8 mouse cellular contexts compared by ENCODE assay signal in the genomic region with DNA sequence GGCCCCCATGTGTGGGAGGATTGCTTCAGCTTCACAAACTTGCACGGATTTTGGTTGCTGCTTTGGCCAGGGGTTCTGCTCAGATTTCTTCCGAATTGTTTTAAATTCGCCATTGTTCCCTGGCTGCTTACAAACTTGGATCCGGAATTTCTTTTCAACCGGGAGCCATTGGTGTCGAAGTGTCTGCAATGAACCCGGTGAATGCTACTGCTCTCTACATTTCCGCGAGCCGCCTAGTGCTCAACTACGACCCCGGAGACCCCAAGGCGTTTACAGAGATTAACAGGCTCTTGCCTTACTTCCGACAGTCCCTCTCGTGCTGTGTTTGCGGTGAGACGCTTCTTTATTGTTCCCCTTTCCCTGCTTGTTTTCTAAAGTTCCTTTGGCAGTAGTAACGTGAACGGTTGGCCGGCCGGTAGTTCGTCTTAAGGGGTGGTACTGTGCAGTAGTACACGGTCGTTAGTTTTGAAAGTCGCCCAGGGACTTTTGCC. TPM values are rescaled to one million over a fixed set of nuclear protein-coding genes. Genes with fewer than 3 reads are reported as not detected.
DNase-seq lines count a peak whose midpoint lies in the region; ATAC-seq and TF ChIP-seq lines count a peak whose summit lies in the region.

No protein-coding gene starts in this region.

- peak overlapping the region; percentile 97 for H3K4me3 ChIP-seq in bone marrow, adult 2 months (replicated peaks; ENCODE audit: control insufficient read depth, low read depth, low read length)
- peak overlapping the region; percentile 89 for H3K4me3 ChIP-seq in heart, embryonic 12.5 days
- peak overlapping the region; percentile 87 for H3K4me3 ChIP-seq in macrophage (ENCODE audit: inconsistent target)

- TF ChIP-seq POLR2A in bone marrow, adult 2 months (IDR thresholded peaks at IDR 0.05; ENCODE audit: borderline replicate concordance, control insufficient read depth, low read depth, low read length): no peak

- WGBS in bone marrow, adult 2 months: under 1% methylated on average over 25 of the region's 25 CpGs
- under 1% methylated on average over 25 of the region's 25 CpGs for WGBS in heart, embryonic 12.5 days
- WGBS in macrophage (ENCODE audit: missing documents): 0% methylated on average over 25 of the region's 25 CpGs

- peaks cover 4% of the 10 kb centered on the region for H3K4me1 ChIP-seq in bone marrow, adult 2 months (ENCODE audit: control insufficient read depth, insufficient read depth, low read length)
- H3K4me1 ChIP-seq in heart, embryonic 12.5 days (replicated peaks): peaks cover 27% of the 10 kb centered on the region

- peaks cover 54% of the 10 kb centered on the region for H3K79me2 ChIP-seq in macrophage (ENCODE audit: inconsistent target)

- H3K9me3 ChIP-seq in heart, embryonic 12.5 days (replicated peaks): no peaks in the 10 kb centered on the region

- peak overlapping the region; percentile 100 for H3K27ac ChIP-seq in bone marrow, adult 2 months (ENCODE audit: control insufficient read depth, insufficient read depth, low read depth, low read length, poor library complexity)
- peak overlapping the region; percentile 98 for H3K27ac ChIP-seq in heart, embryonic 12.5 days (ENCODE audit: poor library complexity, severe bottlenecking)
- H3K27ac ChIP-seq in macrophage: peak overlapping the region; percentile 80

- no peak for TF ChIP-seq CTCF in bone marrow, adult 2 months (IDR thresholded peaks at IDR 0.05; ENCODE audit: control insufficient read depth, insufficient read depth, low read length)

- H3K27me3 ChIP-seq in heart, embryonic 12.5 days (replicated peaks): no peaks in the 10 kb centered on the region

- peak; percentile 24 to 34 for DNase-seq in adrenal gland, adult 18-20 months (ENCODE audit: low spot score in 2 of 2)
- no peak for DNase-seq in adrenal gland, postnatal 4 days (ENCODE audit: low spot score in 2 of 2)
- peak; percentile 51 for DNase-seq in kidney, postnatal 10 days
- peak; percentile 19 to 27 for DNase-seq in spleen, postnatal 14 days (ENCODE audit: low spot score in 2 of 2)
- DNase-seq in frontal cortex, adult 2 months (ENCODE audit: extremely low spot score in 1 of 2, low spot score in 1 of 2): no peak

- no peak for ATAC-seq in heart, embryonic 12.5 days (ENCODE audit: insufficient number of reproducible peaks, low FRiP score)

- H3K4me2 ChIP-seq in heart, embryonic 12.5 days: peak overlapping the region; percentile 93

- H3K36me3 ChIP-seq in heart, embryonic 12.5 days: no peaks in the 10 kb centered on the region
- no peaks in the 10 kb centered on the region for H3K36me3 ChIP-seq in macrophage (ENCODE audit: inconsistent target)

- H3K9ac ChIP-seq in heart, embryonic 12.5 days: peak overlapping the region; percentile 95

RNA-seq across cellular contexts. Expression of gene Msl2, which starts 1.2 kb away (rescaled TPM):
- total RNA-seq in adrenal gland, adult 18-20 months (2021): 10 to 100 TPM; 44.3 to 52.1 TPM
- total RNA-seq in adrenal gland, postnatal 4 days (2021): 10 to 100 TPM; 54.7 to 58.2 TPM
- 17.5 and 28.9 TPM in 2 replicates for polyA plus RNA-seq in bone marrow, adult 2 months (2011; ENCODE audit: insufficient read depth, insufficient read length, low replicate concordance, missing spikeins)
- polyA plus RNA-seq in heart, embryonic 12.5 days (2016; fragmentation: Nextera tagmentation; extraction: Ambion mirVana): 5.3 and 6.0 TPM in 2 replicates
- 100 to 1,000 TPM in 1 of 26 experiments, 10 to 100 TPM in 25; 34.2 to 108 (median 74.1) TPM for total RNA-seq in macrophage (2018; cell fraction: chromatin; rRNA removed)
- 10 to 100 TPM; 27.0 to 44.1 (median 33.7) TPM for total RNA-seq in macrophage (2018; cell fraction: cytosol; rRNA removed)
- 100 to 1,000 TPM in 1 of 26 experiments, 10 to 100 TPM in 25; 40.5 to 105 (median 65.4) TPM for total RNA-seq in macrophage (2018; cell fraction: nucleus; rRNA removed)
- polyA plus RNA-seq in macrophage (2018): 16.7 to 25.1 TPM (median 19.9 TPM) in 3 replicates
- polyA plus RNA-seq in frontal cortex, adult 2 months (2012; rRNA removed): 27.3 and 27.4 TPM in 2 replicates

RNA-seq across cellular contexts. Expression of gene Pccb, which starts 40.4 kb away (rescaled TPM):
- total RNA-seq in adrenal gland, adult 18-20 months (2021): 100 to 1,000 TPM; 157 to 175 TPM
- 100 to 1,000 TPM; 102 to 115 TPM for total RNA-seq in adrenal gland, postnatal 4 days (2021)
- 12.3 and 19.1 TPM in 2 replicates for polyA plus RNA-seq in bone marrow, adult 2 months (2011; ENCODE audit: insufficient read depth, insufficient read length, low replicate concordance, missing spikeins)
- polyA plus RNA-seq in heart, embryonic 12.5 days (2016; fragmentation: Nextera tagmentation; extraction: Ambion mirVana): 21.6 TPM in 2 replicates
- 10 to 100 TPM in 21 of 26 experiments, 1 to 10 TPM in 5; 2.8 to 55.1 (median 19.9) TPM for total RNA-seq in macrophage (2018; cell fraction: chromatin; rRNA removed)
- 10 to 100 TPM in 23 of 26 experiments, 1 to 10 TPM in 3; 8.1 to 38.1 (median 19.6) TPM for total RNA-seq in macrophage (2018; cell fraction: cytosol; rRNA removed)
- total RNA-seq in macrophage (2018; cell fraction: nucleus; rRNA removed): 10 to 100 TPM in 19 of 26 experiments, 1 to 10 TPM in 7; 5.3 to 32.7 (median 14.4) TPM
- polyA plus RNA-seq in macrophage (2018): 31.6 to 48.9 TPM (median 33.0 TPM) in 3 replicates
- polyA plus RNA-seq in frontal cortex, adult 2 months (2012; rRNA removed): 61.2 and 69.8 TPM in 2 replicates

Comparison
In these comparisons a context has a peak if more than half of its experiments do, and no peak if none do; other contexts are left out.
1. DNase-seq: peak in adrenal gland, adult 18-20 months (2 of 2), kidney, postnatal 10 days (single experiment) and spleen, postnatal 14 days (2 of 2); none in adrenal gland, postnatal 4 days (0 of 2) and frontal cortex, adult 2 months (0 of 2).
2. Peak in every context shown above with its lines, with median percentiles within 50 percentile points of each other: H3K27ac ChIP-seq and H3K4me3 ChIP-seq.